Mouse (Mus musculus) spleen, adult 2 months (tissue): ENCODE measurements around the gene Dcaf12l2. TPM values are rescaled to one million over a fixed set of nuclear protein-coding genes. Genes with fewer than 3 reads are reported as not detected.

Experiments
- DNase-seq, 2 experiments: peaks; one replicate each; pipeline versions ENCODE4 v3.0.0 to v3.0.0-alpha.2; 2012 to 2021; ENCODE audit warnings: low spot score in 2 of 2, low read depth in 1 of 2
- H3K27ac ChIP-seq: fragments of 200-500 bp; 2 replicates; pipeline ENCODE4 v1.5.1; 2012; ENCODE audit warnings: low read length, inconsistent platforms; ENCODE audit not compliant: insufficient read depth
- H3K27me3 ChIP-seq: fragments of 200-500 bp; 2 replicates; pipeline ENCODE4 v1.6.1; 2012; ENCODE audit warnings: mild to moderate bottlenecking, moderate library complexity, low read length, inconsistent platforms; ENCODE audit not compliant: control insufficient read depth, insufficient read depth
- H3K36me3 ChIP-seq: fragments of 200-500 bp; 2 replicates; pipeline ENCODE4 v1.6.1; 2012; ENCODE audit warnings: mild to moderate bottlenecking, low read length, inconsistent platforms; ENCODE audit not compliant: control insufficient read depth, insufficient read depth
- H3K4me1 ChIP-seq: fragments of 200-500 bp; 2 replicates; pipeline ENCODE4 v1.6.1; 2011; ENCODE audit warnings: inconsistent platforms; ENCODE audit not compliant: control insufficient read depth, insufficient read depth, insufficient read length
- H3K4me3 ChIP-seq: fragments of 200-500 bp; 2 replicates; pipeline ENCODE4 v1.5.1; 2011; ENCODE audit warnings: mild to moderate bottlenecking, inconsistent platforms; ENCODE audit not compliant: insufficient read depth, insufficient read length; ENCODE audit errors: extremely low read depth
- CTCF ChIP-seq: fragments of 200-500 bp; IDR thresholded peaks from 2 replicates; pipeline ENCODE4 v1.5.1; 2011; ENCODE audit warnings: mild to moderate bottlenecking, inconsistent platforms; ENCODE audit not compliant: insufficient read depth, insufficient read length, insufficient replicate concordance; ENCODE audit errors: extremely low read depth
- POLR2A ChIP-seq: fragments of 200-500 bp; IDR thresholded peaks from 2 replicates; pipeline ENCODE4 v1.6.1; 2011; ENCODE audit warnings: low read depth, low read length, inconsistent platforms
- WGBS: fragments of 180-500 bp; shearing (Covaris S2); methylation state at CpG from one replicate; pipeline ENCODE4 v1.1.7; 2018; 5-methylcytosine and 5-hydroxymethylcytosine counted together
- polyA plus RNA-seq: library from polyadenylated mRNA; depleted of rRNA; stranded (reverse); fragments of >200 nt; gene quantifications from 2 replicates; pipeline ENCODE4 v1.2.3, GENCODE M21; 2012; rRNA removed

Gene Dcaf12l2
- 0.34 and 0.41 TPM in 2 replicates for polyA plus RNA-seq

DNA sequence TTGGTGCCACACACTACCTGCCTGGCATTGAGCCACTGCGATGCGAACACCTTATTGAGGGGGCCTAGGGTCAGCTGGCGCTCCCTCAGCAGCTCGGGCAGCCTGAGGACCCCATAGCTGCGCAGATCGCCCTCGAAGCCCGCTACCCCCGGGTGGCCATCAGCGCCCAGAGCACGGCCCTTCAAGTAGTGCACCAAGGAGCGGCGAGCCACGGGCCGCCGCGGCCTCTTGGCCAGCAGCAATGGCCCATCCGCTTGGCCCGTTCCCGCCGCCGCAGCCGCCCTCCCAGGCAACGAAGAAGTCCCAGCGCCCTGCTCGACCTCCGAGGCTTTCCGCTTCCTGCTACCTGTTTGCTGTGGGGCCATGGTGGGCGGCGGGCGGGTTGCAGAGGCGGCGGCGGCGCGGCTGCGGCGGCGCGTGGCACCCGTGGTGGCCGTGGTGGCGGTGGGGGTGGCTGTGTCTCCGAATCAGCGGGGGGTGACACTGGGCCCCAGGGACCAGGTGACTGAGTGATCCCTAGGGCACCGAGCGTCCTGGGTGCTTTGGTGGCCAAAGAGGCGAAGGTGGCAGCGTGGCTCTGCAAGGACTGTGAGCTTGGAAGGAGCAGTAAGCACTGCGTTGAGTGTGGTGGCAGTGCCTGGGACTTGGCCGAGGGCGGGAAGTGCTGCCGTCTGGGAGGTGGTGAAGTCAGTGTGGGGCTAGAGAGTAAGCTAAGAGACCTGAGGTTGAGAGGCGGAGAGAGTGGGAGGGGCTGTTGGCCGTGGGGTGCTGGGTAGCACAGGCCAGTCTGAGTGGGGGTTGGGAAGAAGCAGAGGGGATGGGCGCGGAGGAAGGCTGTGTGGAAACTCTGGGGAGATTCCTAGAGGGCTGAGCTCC, at the start of gene Dcaf12l2:
Dcaf12l2 (minus strand) TSS at position 697 of the 876 bp plus-strand sequence.
- TF ChIP-seq POLR2A (no peak), CTCF (no peak)
- WGBS: 36% methylated on average over 52 of the region's 57 CpGs
- no peaks in the 10 kb centered on the region for H3K36me3 ChIP-seq
- H3K27ac ChIP-seq: no peak within 1 kb of the TSS
- DNase-seq: no peak
- H3K4me3 ChIP-seq: no peak within 1 kb of the TSS
- H3K4me1 ChIP-seq: no peaks in the 10 kb centered on the region
- no peaks in the 10 kb centered on the region for H3K27me3 ChIP-seq

- H3K27ac ChIP-seq: no peak overlapping the region
- no peaks in the 10 kb centered on the region for H3K36me3 ChIP-seq
- no peaks in the 10 kb centered on the region for H3K4me1 ChIP-seq
- no peak overlapping the region for H3K4me3 ChIP-seq
- TF ChIP-seq CTCF (no peak), POLR2A (no peak)
- no peak for DNase-seq
- 85% methylated on average over 14 of the region's 14 CpGs for WGBS
- H3K27me3 ChIP-seq: no peaks in the 10 kb centered on the region
Observed at GRCm38 (mm10) chrX:44367280-44367645, 879 bp downstream of the Dcaf12l2 start.
